19 mouse cellular contexts compared by ENCODE assay signal in the genomic region with DNA sequence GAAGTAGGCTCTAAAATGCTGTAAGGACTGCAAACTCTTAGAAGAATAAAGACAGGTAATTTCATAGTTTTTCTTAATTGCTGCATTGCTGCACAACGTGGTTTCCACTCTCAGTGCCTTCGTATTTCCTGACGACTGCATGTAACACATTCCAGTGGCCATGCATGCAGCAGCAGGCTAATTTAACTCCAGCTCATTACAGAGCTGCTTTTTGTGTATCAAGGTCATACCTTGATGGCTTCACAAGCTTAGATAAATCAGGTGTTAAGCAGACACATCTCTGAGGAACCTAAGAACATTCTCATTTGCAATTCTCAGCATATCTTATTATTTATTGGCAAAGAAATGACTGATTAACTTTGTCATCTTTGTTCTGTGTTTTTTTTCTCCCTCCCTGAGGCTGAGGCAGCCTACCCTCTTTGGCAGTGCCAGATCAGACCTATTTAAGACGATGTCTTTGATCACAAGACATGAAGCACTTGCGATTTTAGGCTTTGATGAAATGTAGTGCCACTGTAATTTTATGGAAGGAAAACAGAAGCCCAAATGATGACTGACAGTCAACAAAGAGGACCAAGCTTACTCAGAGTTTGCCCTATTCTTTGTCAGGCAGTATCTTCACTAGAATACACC. TPM values are rescaled to one million over a fixed set of nuclear protein-coding genes. Genes with fewer than 3 reads are reported as not detected.
DNase-seq lines count a peak whose midpoint lies in the region; ATAC-seq lines count a peak whose summit lies in the region.
"Had no signal": no experiment of that assay in that cellular context is flagged by ENCODE, and none has a peak within 500 bp of the region (broad histone marks: within the 10 kb centered on the region; RNA-seq: fewer than 3 reads in every experiment).

No protein-coding gene starts in this region.

- H3K4me2 ChIP-seq in hindbrain, embryonic 12.5 days (replicated peaks) = no peak overlapping the region
- no peak overlapping the region for H3K4me2 ChIP-seq in hindbrain, embryonic 11.5 days (replicated peaks; ENCODE audit: low read depth, low read length)
- no peak overlapping the region for H3K4me2 ChIP-seq in midbrain, embryonic 13.5 days (replicated peaks)
- no peak overlapping the region for H3K4me2 ChIP-seq in midbrain, embryonic 11.5 days
- H3K4me2 ChIP-seq in midbrain, embryonic 15.5 days = no peak overlapping the region
- H3K4me2 ChIP-seq: heart, embryonic 13.5 days had no signal

- 0 out of 2 replicates have a peak overlapping the region, but pooled peaks have one; percentile 44 for H3K27ac ChIP-seq in hindbrain, embryonic 12.5 days
- H3K27ac ChIP-seq in hindbrain, embryonic 11.5 days (ENCODE audit: low read depth, low read length) = no peak overlapping the region
- H3K27ac ChIP-seq in midbrain, embryonic 13.5 days = peak overlapping the region; percentile 11; the same call in 1 of the 2 replicates
- H3K27ac ChIP-seq in midbrain, embryonic 11.5 days (ENCODE audit: low read depth, low read length) = no peak overlapping the region
- peak overlapping the region; percentile 35 for H3K27ac ChIP-seq in embryonic facial prominence, embryonic 10.5 days (replicated peaks)
- H3K27ac ChIP-seq in midbrain, embryonic 15.5 days = peak overlapping the region; percentile 68
- H3K27ac ChIP-seq: heart, embryonic 13.5 days had no signal

- no peak overlapping the region for H3K4me3 ChIP-seq in hindbrain, embryonic 12.5 days
- no peak overlapping the region for H3K4me3 ChIP-seq in hindbrain, embryonic 11.5 days (ENCODE audit: low read depth, low read length)
- no peak overlapping the region for H3K4me3 ChIP-seq in midbrain, embryonic 13.5 days (replicated peaks)
- H3K4me3 ChIP-seq in midbrain, embryonic 11.5 days (ENCODE audit: low read depth, low read length) = no peak overlapping the region
- H3K4me3 ChIP-seq in embryonic facial prominence, embryonic 10.5 days = no peak overlapping the region
- no peak overlapping the region for H3K4me3 ChIP-seq in midbrain, embryonic 15.5 days
- H3K4me3 ChIP-seq: heart, embryonic 13.5 days had no signal

- H3K4me1 ChIP-seq in hindbrain, embryonic 12.5 days = peaks cover 9% of the 10 kb centered on the region; the same call in 1 of the 2 replicates
- H3K4me1 ChIP-seq in hindbrain, embryonic 11.5 days (replicated peaks; ENCODE audit: control insufficient read depth, insufficient read depth, low read length) = no peaks in the 10 kb centered on the region
- peaks cover 12% of the 10 kb centered on the region for H3K4me1 ChIP-seq in midbrain, embryonic 13.5 days (replicated peaks)
- H3K4me1 ChIP-seq in midbrain, embryonic 11.5 days (ENCODE audit: control insufficient read depth, insufficient read depth, low read length) = no peaks in the 10 kb centered on the region
- peaks cover 36% of the 10 kb centered on the region for H3K4me1 ChIP-seq in embryonic facial prominence, embryonic 10.5 days
- peaks cover 22% of the 10 kb centered on the region for H3K4me1 ChIP-seq in midbrain, embryonic 15.5 days

- H3K9me3 ChIP-seq in hindbrain, embryonic 12.5 days (replicated peaks) = no peaks in the 10 kb centered on the region
- no peaks in the 10 kb centered on the region for H3K9me3 ChIP-seq in hindbrain, embryonic 11.5 days (ENCODE audit: control insufficient read depth, low read length)
- H3K9me3 ChIP-seq in midbrain, embryonic 13.5 days = no peaks in the 10 kb centered on the region
- no peaks in the 10 kb centered on the region for H3K9me3 ChIP-seq in midbrain, embryonic 11.5 days (ENCODE audit: control insufficient read depth, low read length)
- no peaks in the 10 kb centered on the region for H3K9me3 ChIP-seq in embryonic facial prominence, embryonic 10.5 days
- no peaks in the 10 kb centered on the region for H3K9me3 ChIP-seq in midbrain, embryonic 15.5 days
- H3K9me3 ChIP-seq: heart, embryonic 13.5 days had no signal

- H3K9ac ChIP-seq in hindbrain, embryonic 12.5 days = no peak overlapping the region
- H3K9ac ChIP-seq in hindbrain, embryonic 11.5 days (ENCODE audit: low read depth, low read length) = no peak overlapping the region
- H3K9ac ChIP-seq in midbrain, embryonic 13.5 days (replicated peaks) = no peak overlapping the region
- no peak overlapping the region for H3K9ac ChIP-seq in midbrain, embryonic 11.5 days (ENCODE audit: low read length)
- H3K9ac ChIP-seq in midbrain, embryonic 15.5 days = no peak overlapping the region
- H3K9ac ChIP-seq: heart, embryonic 13.5 days had no signal

- no peaks in the 10 kb centered on the region for H3K36me3 ChIP-seq in hindbrain, embryonic 12.5 days
- H3K36me3 ChIP-seq in hindbrain, embryonic 11.5 days (ENCODE audit: control insufficient read depth, insufficient read depth, low read length) = no peaks in the 10 kb centered on the region
- H3K36me3 ChIP-seq in midbrain, embryonic 13.5 days = peaks cover 6% of the 10 kb centered on the region; the same call in 1 of the 2 replicates
- H3K36me3 ChIP-seq in midbrain, embryonic 11.5 days (ENCODE audit: control insufficient read depth, insufficient read depth, low read length) = no peaks in the 10 kb centered on the region
- H3K36me3 ChIP-seq in embryonic facial prominence, embryonic 10.5 days (replicated peaks) = no peaks in the 10 kb centered on the region
- no peaks in the 10 kb centered on the region for H3K36me3 ChIP-seq in midbrain, embryonic 15.5 days (replicated peaks)

- no peak for DNase-seq in hindbrain, embryonic 11.5 days (ENCODE audit: low spot score)
- DNase-seq in midbrain, embryonic 11.5 days (ENCODE audit: low spot score, missing footprints) = no peak
- DNase-seq in embryonic facial prominence, embryonic 10.5 days (ENCODE audit: low spot score) = no peak
- DNase-seq in lung, adult 18-20 months = no peak
- DNase-seq in adrenal gland, adult 18-20 months (ENCODE audit: low spot score in 2 of 2) = no peak
- DNase-seq: adrenal gland, postnatal 25 days; cerebellum, adult 8-10 months; cerebellum, postnatal 14 days; gastrocnemius, postnatal 36 days; heart, adult 11 months; heart, postnatal 36 days had no signal

- WGBS in hindbrain, embryonic 12.5 days = 60% methylated on average over 5 of the region's 5 CpGs
- 74% methylated on average over 5 of the region's 5 CpGs for WGBS in hindbrain, embryonic 11.5 days
- 62% methylated on average over 5 of the region's 5 CpGs for WGBS in midbrain, embryonic 13.5 days
- 83% methylated on average over 5 of the region's 5 CpGs for WGBS in midbrain, embryonic 11.5 days
- WGBS in embryonic facial prominence, embryonic 10.5 days = 61% methylated on average over 5 of the region's 5 CpGs
- 45% methylated on average over 5 of the region's 5 CpGs for WGBS in midbrain, embryonic 15.5 days

- ATAC-seq in hindbrain, embryonic 12.5 days (ENCODE audit: low FRiP score) = no peak
- ATAC-seq in hindbrain, embryonic 11.5 days (ENCODE audit: low FRiP score) = no peak
- peak; percentile 70 for ATAC-seq in midbrain, embryonic 13.5 days
- no peak for ATAC-seq in midbrain, embryonic 11.5 days (ENCODE audit: low FRiP score)
- peak; percentile 68 for ATAC-seq in midbrain, embryonic 15.5 days (replicated peaks)
- ATAC-seq: forebrain, embryonic 14.5 days; intestine, embryonic 16.5 days had no signal

- no peaks in the 10 kb centered on the region for H3K27me3 ChIP-seq in hindbrain, embryonic 12.5 days
- H3K27me3 ChIP-seq in hindbrain, embryonic 11.5 days (ENCODE audit: control insufficient read depth, insufficient read depth, low read length) = no peaks in the 10 kb centered on the region
- H3K27me3 ChIP-seq in midbrain, embryonic 13.5 days = no peaks in the 10 kb centered on the region
- H3K27me3 ChIP-seq in midbrain, embryonic 11.5 days (ENCODE audit: control insufficient read depth, insufficient read depth, low read length) = no peaks in the 10 kb centered on the region
- no peaks in the 10 kb centered on the region for H3K27me3 ChIP-seq in embryonic facial prominence, embryonic 10.5 days (replicated peaks; ENCODE audit: low read depth, poor library complexity, severe bottlenecking)
- H3K27me3 ChIP-seq in midbrain, embryonic 15.5 days (replicated peaks) = no peaks in the 10 kb centered on the region
- H3K27me3 ChIP-seq: heart, embryonic 13.5 days had no signal

RNA-seq across cellular contexts. Expression of a gene that starts 32.8 kb away (rescaled TPM):
- 104 and 115 TPM in 2 replicates for polyA plus RNA-seq in hindbrain, embryonic 12.5 days (2016; fragmentation: Nextera tagmentation; extraction: Ambion mirVana)
- 68.1 and 68.5 TPM in 2 replicates for polyA plus RNA-seq in hindbrain, embryonic 11.5 days (2014; fragmentation: Nextera tagmentation; extraction: Ambion mirVana)
- 157 and 181 TPM in 2 replicates for polyA plus RNA-seq in midbrain, embryonic 13.5 days (2015; fragmentation: Nextera tagmentation; extraction: Ambion mirVana)
- polyA plus RNA-seq in midbrain, embryonic 11.5 days (2014; fragmentation: Nextera tagmentation; extraction: Ambion mirVana) = 92.8 and 102 TPM in 2 replicates
- polyA plus RNA-seq in embryonic facial prominence, embryonic 10.5 days (2016; fragmentation: Nextera tagmentation; extraction: Ambion mirVana) = 55.1 and 62.6 TPM in 2 replicates
- 159 and 172 TPM in 2 replicates for polyA plus RNA-seq in midbrain, embryonic 15.5 days (2015; fragmentation: Nextera tagmentation; extraction: Ambion mirVana)
- total RNA-seq in adrenal gland, adult 18-20 months (2021) = 1 to 10 TPM in 1 of 2 experiments, under 1 TPM in 1; 0.99 to 1.2 TPM
- total RNA-seq: common myeloid progenitor, adult 5-6 weeks; MEL had no signal

Comparison
In these comparisons a context has a peak if more than half of its experiments do, and no peak if none do; other contexts are left out.
1. ATAC-seq: peak in midbrain, embryonic 13.5 days (single experiment) and midbrain, embryonic 15.5 days (single experiment); none in hindbrain, embryonic 12.5 days (single experiment), hindbrain, embryonic 11.5 days (single experiment) and midbrain, embryonic 11.5 days (single experiment).
2. H3K27ac ChIP-seq: peak in hindbrain, embryonic 12.5 days (single experiment), midbrain, embryonic 13.5 days (single experiment), embryonic facial prominence, embryonic 10.5 days (single experiment) and midbrain, embryonic 15.5 days (single experiment); none in hindbrain, embryonic 11.5 days (single experiment) and midbrain, embryonic 11.5 days (single experiment).